Mouse (Mus musculus): ENCODE measurements around the gene Tsr3.
A peak's percentile ranks its signal among the peaks of the same experiment; 100 is the strongest.
"Not testable (repeated sequence)": the region's sequence is repeated elsewhere in the genome, so short reads cannot be mapped to it uniquely, and the experiment has no call there.

Tsr3 gene

DNA sequence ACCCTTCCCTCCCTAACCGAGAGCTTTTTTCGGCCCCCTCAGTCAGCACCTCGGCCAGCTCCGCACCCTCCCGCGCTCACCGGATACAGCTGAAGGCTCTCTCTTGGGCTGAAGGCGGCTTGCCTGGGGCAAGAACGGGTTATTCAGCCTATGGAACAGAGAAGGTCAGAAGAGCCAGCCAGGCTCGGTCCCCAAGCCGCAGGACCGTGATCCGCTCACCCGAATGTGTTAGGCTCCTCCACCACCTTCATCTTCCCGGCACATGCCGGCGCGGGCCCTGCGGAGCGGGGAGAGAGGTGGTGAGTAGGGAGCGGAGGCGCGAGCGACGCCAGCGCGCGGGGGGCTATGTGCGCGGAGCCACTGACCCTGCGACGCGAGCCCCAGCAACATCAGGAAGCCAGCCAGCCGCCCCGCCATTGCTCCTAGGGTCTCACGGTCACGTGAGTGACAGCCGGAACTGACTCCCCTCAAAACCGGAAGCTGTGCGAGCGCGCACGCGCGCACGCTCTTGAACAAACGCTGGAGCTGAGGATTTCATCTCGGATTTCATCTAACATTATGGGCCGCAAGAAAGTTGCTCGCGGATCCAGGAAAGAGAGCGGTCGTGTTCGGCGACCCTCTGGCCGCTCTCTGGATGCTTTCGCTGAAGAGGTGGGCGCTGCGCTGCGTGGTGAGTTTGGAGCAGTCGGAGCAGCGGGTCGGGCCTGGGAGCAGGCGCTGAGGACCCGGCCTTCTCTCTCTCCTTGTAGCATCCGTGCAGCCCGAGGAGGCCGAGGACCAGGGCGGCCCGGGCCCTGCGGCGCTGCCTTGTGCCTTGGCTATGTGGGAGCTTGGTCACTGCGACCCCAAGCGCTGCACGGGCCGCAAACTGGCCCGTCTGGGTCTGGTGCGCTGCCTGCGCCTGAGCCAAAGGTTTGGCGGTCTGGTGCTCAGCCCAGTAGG, at the start of gene Tsr3, which contains the start of gene Gnptg:
Gene Tsr3, plus strand, starts transcription at position 476 of the 942 bp plus-strand sequence.
Gene Gnptg, minus strand, starts transcription at position 430 of the 942 bp plus-strand sequence.
- DNase-seq = peak; percentile 95

DNA sequence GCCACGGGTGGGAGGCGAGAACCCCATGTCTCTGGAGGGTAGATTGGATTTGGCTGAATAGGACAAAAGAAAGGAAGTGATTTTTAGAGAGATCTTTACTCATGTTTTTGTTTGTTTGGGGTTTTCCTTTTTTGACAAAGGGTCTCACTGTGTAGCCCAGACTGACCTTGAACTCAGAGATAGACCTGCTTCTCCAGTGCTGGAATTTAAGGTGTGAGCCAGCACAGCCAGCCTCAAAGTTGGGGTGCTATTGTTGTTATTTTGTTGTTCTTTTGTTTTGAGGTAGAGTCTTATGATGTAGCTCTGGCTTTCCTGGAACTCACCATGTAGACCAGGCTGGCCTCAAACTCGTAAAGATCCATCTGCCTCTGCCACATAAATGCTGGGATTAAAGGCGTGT, 37.6 kb upstream of the Tsr3 start:
- DNase-seq = no peak

GRCm38 (mm10) chr17:25210006-25210405, 30.0 kb upstream of the Tsr3 start:
- no peak for DNase-seq

- DNase-seq = no peak
Observed at GRCm38 (mm10) chr17:25210680-25211466, 29.1 kb upstream of the Tsr3 start.

DNA sequence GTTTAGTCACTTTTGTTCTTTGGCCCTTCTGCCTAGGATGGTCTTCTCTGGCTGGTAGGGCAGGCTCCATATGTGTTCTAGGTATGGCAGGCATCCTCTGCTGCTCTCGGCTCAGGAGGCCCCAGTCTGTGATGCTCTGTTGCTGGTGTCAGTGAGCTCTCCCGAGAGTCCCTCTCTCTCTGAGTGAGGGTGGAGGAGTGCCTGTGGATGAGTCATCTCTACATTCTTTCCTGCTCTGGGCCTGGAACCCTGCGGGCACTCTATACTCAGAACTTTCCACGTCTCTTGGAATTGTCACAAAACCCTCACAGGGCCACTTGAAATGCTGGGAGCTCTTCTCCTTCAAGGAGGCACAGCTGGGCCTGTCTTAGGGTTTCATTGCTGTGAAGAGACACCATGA, 28.3 kb upstream of the Tsr3 start:
- DNase-seq = no peak

GRCm38 (mm10) chr17:25215431-25215830, 24.5 kb upstream of the Tsr3 start:
- DNase-seq = no peak

- no peak for DNase-seq
Observed at GRCm38 (mm10) chr17:25218967-25219366, 21.0 kb upstream of the Tsr3 start.

DNA sequence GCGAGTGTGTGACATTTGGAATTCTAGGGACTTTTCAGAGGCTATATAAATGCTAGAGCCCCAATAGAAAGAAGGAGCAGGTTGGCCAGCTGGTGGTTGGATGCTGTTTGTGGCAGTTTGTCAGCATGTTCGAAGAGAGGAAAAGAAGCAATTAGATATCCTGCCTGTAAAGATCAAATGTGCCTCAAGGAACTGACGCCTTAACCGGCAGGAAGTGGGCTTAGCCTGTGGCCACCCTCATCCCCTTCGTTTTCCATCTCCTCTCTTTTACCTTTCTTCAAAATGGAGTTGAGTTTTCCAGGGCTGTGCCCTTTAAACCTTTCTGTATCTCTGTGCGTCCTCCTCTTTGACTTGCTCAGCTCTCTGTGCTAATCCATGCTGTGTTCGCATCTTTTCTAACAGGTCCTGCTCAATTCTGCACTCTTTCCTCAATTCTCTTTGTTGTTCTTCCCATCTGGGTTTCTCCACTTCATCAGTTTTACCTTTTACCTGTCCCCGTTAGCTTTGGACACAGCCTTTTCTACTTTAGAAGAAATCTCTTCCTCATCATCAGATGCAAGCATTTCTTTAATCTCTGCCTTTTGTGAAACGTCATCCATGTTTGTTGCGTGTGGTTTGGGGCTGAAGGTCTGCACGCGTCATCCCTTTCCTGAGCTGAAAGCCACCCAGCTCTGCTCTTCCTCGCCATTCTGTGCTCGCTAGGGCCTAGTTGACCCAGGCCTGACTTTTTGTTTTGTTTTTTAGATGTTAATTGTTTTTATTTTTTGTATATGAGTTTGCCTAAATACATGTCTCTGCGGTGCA, 20.3 kb upstream of the Tsr3 start:
- DNase-seq = no peak

GRCm38 (mm10) chr17:25220746-25221145, 19.2 kb upstream of the Tsr3 start:
- DNase-seq = no peak

GRCm38 (mm10) chr17:25221821-25222503, 18.0 kb upstream of the Tsr3 start:
- DNase-seq = peak; percentile 53

DNA sequence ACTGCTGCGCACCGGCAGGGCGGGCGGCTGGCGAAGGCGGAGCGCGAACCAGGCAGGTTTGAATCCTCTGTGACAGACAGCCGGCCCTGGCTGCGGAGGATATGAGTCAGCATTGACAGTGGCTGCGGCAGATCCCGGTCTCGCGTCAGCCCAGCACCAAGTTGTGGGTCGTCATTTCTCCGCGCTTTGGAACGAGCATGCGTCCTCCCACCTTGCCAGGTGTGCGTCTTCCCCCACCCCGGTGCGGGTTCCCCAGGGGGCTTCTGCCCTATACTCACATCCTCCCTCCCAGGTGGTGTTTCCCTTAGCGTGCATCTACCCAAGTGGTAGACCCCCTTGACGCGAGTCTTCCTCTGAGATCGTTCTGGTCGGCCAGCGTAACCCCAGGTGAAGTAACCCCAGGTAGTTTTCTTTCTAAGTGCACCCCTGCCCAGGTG, 17.4 kb upstream of the Tsr3 start:
- peak; percentile 19 for DNase-seq

DNA sequence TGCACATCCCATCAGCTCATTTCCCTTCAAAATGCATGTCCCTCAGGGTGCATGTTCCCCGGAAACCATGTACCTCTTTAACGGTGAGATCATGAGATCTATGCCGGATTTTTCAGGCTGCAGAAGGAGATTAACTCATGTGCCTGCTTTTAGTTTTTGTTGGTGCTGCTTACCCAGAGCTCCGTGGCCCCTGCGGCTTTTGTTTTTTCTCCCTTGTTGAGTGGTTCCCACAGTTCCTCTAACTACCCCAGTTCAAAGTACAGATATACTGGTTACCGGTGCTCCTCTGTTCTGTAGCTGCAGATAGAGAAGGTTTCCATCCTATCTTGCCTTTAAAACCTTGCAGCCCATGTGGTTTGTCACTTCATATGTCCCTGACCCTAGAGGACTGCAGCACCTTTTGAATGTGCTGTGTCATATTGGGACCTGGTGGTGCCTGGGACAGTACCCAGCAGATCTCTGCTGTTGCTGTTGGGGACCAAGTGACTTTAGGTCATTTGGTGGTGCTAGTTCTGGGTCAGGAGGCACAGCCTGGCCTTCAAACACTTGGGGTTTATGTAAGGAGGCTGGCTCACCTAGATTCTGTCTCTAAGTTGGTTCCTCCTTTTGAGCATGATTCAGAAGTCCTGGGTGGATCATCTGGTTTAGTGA, 16.9 kb upstream of the Tsr3 start:
- no peak for DNase-seq

GRCm38 (mm10) chr17:25224586-25225222, 15.3 kb upstream of the Tsr3 start:
- DNase-seq = no peak

GRCm38 (mm10) chr17:25225659-25226058, 14.3 kb upstream of the Tsr3 start:
- DNase-seq = no peak

DNA sequence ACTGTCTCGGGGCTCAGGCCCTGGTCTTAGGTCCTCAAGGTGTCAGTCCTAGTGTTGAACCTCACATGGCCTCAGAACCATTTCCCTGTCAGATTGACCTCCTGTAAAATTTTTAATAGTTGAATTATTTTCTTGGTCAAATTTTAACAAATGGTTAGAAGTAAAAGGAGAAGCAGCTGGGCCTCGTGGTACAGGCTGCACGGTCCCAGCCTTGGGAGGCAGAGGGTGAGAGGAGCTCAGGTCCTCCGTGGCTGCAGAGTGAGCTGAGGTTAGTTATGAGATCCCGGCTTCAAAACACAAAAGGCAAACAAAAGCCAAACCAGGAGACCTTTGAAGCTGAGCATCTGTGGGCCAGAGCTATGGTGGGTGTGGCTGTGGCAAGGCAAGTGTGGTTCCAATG, 12.0 kb upstream of the Tsr3 start:
- no peak for DNase-seq

GRCm38 (mm10) chr17:25230014-25230655, 9.8 kb upstream of the Tsr3 start:
- DNase-seq = not testable (repeated sequence)

DNA sequence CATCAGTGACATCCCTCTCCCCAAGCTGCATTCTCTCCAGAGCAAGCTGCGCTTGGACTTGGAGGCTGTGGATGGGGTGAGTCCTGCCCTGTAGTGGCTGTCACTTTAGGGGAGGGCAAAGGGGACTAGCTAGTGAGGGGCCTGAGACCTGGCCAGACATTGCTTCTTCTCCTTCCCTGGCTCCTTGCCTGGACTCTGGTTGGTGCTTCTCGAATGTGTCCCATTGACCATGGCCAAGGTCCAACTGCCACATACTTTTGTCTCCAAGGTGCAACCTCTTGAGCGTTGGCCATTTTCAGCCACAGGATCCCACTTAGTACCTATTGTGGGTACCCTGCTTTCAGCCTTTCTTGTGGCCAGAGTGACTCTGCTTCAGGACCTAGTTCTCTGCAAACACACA, 9.3 kb upstream of the Tsr3 start:
- no peak for DNase-seq

GRCm38 (mm10) chr17:25231621-25232020, 8.3 kb upstream of the Tsr3 start:
- DNase-seq = not testable (repeated sequence)

DNA sequence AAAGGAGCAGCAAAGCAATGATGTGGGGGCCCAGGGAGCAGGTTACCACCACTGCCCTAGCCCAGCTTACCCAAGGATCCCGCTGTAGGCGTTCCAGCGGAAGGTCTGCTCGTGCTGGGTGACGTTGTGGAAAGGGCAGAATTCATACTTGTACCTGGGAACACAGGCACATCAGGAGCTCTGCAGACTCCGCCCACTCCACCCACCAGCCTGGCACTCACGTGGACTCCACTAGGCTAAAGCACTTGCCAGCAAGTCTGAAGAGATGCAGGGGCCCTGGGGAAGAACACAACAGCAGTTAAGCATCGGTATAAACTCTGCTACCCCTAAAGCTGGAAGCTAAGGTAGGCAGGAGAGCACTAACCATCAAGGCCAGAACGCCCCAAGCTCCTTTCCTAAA, 4.3 kb upstream of the Tsr3 start:
- DNase-seq = no peak

DNA sequence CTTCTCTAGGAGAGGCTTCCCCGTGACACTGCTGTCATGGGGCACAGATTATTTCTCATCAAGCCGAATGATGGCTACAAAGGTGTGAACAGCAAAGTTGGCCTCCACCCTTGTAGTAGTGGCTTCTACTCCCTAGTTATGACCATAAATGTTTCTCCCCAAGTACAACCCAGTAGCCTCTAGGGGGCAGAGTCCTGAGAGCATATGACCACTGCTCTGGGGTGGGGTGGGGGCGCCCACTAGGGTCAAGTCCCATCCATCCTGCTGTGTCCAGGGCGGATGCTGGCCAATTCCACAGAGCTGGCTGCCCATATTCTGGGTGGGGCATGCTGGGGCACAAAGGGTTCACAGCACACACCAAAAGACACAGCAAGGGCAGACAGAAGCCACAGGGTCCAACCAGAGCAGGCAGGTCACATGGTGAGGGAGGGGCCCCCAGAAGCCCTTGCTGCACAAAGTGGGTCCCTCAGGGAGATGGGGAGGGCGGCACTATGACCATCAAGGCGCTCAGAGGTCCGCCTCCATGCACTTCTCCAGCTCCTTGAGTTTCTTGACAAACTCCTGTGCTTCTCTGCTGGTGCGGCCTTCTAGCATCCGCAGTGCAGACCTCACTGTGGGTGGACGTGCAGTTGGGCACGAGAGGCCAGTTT, 3.3 kb downstream of the Tsr3 start:
- DNase-seq = no peak
